18 mouse cellular contexts compared by ENCODE assay signal in the genomic region with DNA sequence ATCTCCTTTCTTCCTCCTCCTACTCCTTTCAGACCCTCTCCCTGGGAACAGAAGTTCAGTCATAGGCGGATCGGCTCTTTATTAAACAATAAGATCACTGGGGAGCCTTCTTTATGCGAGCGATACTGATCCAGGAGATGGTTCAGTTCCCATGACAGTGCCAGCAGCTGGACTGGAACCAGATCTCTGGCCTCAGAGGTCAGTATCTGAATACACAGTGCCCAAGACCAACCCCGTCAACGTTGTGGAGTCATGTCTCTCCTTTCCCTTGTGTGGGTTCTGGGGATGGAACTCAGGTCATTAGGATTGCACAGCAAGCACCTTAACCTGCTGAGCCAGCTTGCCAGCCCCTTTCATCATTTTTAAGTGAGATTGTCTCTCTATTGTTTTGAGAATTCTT.
"Had no signal": no experiment of that assay in that cellular context is flagged by ENCODE, and none has a peak within 500 bp of the region (broad histone marks: within the 10 kb centered on the region; RNA-seq: fewer than 3 reads in every experiment).

No protein-coding gene starts in this region.

- DNase-seq: lung, adult 18-20 months; lung, embryonic 14.5 days; lung, postnatal 10 days; lung, postnatal 4 days; midbrain, embryonic 14.5 days; retina, postnatal 1 day; right cerebral cortex, adult 18-20 months; right cerebral cortex, postnatal 25 days; right cerebral cortex, postnatal 4 days; spleen, adult 18-20 months; thymus, adult 2 months; thymus, postnatal 25 days; thymus, postnatal 4 days had no signal

- H3K27ac ChIP-seq: midbrain, embryonic 12.5 days; neural tube, embryonic 13.5 days; neural tube, embryonic 15.5 days had no signal

- H3K36me3 ChIP-seq: liver, embryonic 15.5 days; neural tube, embryonic 15.5 days had no signal

- H3K4me3 ChIP-seq: liver, embryonic 15.5 days; midbrain, embryonic 12.5 days; myocyte; neural tube, embryonic 13.5 days; neural tube, embryonic 15.5 days had no signal

- H3K27me3 ChIP-seq: liver, embryonic 15.5 days; midbrain, embryonic 12.5 days; neural tube, embryonic 13.5 days; neural tube, embryonic 15.5 days had no signal

- H3K4me2 ChIP-seq: liver, embryonic 15.5 days; lung, embryonic 14.5 days; midbrain, embryonic 12.5 days; neural tube, embryonic 13.5 days; neural tube, embryonic 15.5 days had no signal

- H3K9me3 ChIP-seq: liver, embryonic 15.5 days; midbrain, embryonic 12.5 days; neural tube, embryonic 13.5 days; neural tube, embryonic 15.5 days had no signal

- H3K9ac ChIP-seq: liver, embryonic 15.5 days; lung, embryonic 14.5 days; midbrain, embryonic 12.5 days; neural tube, embryonic 13.5 days; neural tube, embryonic 15.5 days had no signal
